Mouse (Mus musculus): ENCODE measurements around the gene Ppl. TPM values are rescaled to one million over a fixed set of nuclear protein-coding genes. Genes with fewer than 3 reads are reported as not detected.

The Ppl gene
- 0.06 and 0.11 TPM in 2 replicates for polyA plus RNA-seq (2021; fragmentation: Nextera tagmentation)
- long read RNA-seq, experiment 1, partial matches to known transcripts: 0 of 1 reads
- long read RNA-seq, experiment 1, other reads (novel, unspliced or antisense): 1 of 1 reads
- long read RNA-seq, experiment 2: 0 reads

DNA sequence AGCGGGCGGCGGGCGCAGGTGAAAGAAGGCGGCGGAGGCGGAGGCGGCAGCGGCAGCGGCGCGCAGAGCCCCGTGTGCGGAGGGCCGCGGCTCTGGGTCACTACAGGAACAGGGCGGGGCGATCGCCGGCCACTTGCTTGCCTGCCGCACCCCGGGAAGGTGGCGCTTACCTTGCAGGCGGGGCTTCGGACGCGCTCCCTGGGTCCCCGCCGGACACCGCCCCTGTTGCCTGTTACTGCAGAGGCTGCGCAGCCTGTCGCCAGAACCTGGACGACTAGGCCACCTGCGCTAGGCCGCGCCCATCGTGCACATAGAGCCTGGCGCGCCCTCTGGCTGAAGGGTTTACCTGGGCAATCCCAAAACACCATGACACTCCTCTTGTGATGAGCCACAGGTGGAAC lies at the start of gene Ppl:
Gene Ppl (minus strand): TSS at position 21 of the 401 bp plus-strand sequence.

DNA sequence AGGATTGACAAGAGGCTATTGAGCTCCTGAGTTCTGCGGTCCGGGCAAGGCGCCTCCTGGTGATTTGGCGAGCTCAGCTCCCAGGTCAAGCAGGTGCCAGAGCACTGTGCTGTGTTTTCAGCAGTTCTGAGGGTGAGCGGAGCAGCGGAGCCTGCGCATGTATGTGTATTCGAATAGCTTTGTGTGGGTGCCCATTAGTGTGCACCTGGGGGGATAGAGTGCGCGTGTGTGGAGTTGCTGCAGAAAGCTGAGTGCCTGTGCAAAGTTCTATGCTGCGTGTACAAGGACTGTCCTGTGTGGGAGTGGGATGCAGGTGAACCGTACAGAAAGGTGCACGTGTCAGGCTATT lies 14.8 kb upstream of the Ppl start, which contains the start of gene Sec14l5:
Gene Sec14l5 (plus strand): TSS at position 73 of the 349 bp plus-strand sequence.

DNA sequence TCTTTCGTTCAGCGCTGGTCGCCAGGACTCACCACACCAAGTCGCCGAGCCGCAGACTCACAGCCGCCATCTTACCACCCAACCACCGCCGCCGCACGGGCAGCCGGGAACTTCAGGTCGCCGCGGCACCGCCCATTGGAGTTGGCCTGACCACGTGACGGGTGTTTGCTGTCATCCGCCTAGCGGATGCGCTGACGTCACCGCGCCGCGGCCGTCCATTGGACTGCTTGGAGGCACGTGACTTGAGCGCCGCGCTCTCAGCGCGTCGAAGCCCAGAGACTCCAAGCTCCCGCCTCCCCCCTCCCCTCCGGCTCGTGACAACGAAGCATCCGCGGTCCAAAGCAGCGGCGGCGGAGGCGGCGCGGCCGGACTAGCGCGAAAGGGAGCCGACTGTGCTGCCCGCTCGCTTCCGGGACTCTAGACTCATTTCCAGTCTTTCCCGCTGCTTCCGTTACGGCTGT lies 82.4 kb downstream of the Ppl start, which contains the start of the genes Glyr1 and Ubn1:
Gene Glyr1 (minus strand): TSS at position 90 of the 461 bp plus-strand sequence.
Gene Ubn1 (plus strand): TSS at position 284 of the 461 bp plus-strand sequence.

Other genes starting within 250 kb of the Ppl start
- gene Mgrn1, start 246.2 kb downstream of the Ppl start, polyA plus RNA-seq (2021; fragmentation: Nextera tagmentation): 78.9 and 89.4 TPM in 2 replicates
- gene Nudt16l1, start 193.7 kb downstream of the Ppl start, polyA plus RNA-seq (2021; fragmentation: Nextera tagmentation): 86.5 and 107 TPM in 2 replicates
- 16.2 and 19.8 TPM in 2 replicates for gene Anks3, start 168.2 kb downstream of the Ppl start, polyA plus RNA-seq (2021; fragmentation: Nextera tagmentation)
- gene Sept12, start 134.6 kb downstream of the Ppl start, polyA plus RNA-seq (2021; fragmentation: Nextera tagmentation): not detected in 2 replicates
- gene Smim22, start 125.1 kb downstream of the Ppl start, polyA plus RNA-seq (2021; fragmentation: Nextera tagmentation): 0.89 and 1.0 TPM in 2 replicates
- gene Rogdi, start 118.9 kb downstream of the Ppl start, polyA plus RNA-seq (2021; fragmentation: Nextera tagmentation): 167 and 182 TPM in 2 replicates
- gene Glyr1, start 82.6 kb downstream of the Ppl start, polyA plus RNA-seq (2021; fragmentation: Nextera tagmentation): 69.1 and 69.7 TPM in 2 replicates
- 5.0 and 8.6 TPM in 2 replicates for gene Ubn1, start 82.4 kb downstream of the Ppl start, polyA plus RNA-seq (2021; fragmentation: Nextera tagmentation)
- 0.70 and 0.94 TPM in 2 replicates for gene Sec14l5, start 14.7 kb upstream of the Ppl start, polyA plus RNA-seq (2021; fragmentation: Nextera tagmentation)
- 11.9 and 16.7 TPM in 2 replicates for gene Nagpa, start 71.6 kb upstream of the Ppl start, polyA plus RNA-seq (2021; fragmentation: Nextera tagmentation)
- gene AU021092, start 89.9 kb upstream of the Ppl start, polyA plus RNA-seq (2021; fragmentation: Nextera tagmentation): 1.5 and 2.8 TPM in 2 replicates
- gene Alg1, start 101.2 kb upstream of the Ppl start, polyA plus RNA-seq (2021; fragmentation: Nextera tagmentation): 33.8 and 39.6 TPM in 2 replicates
- 12.2 and 14.1 TPM in 2 replicates for gene Eef2kmt, start 123.6 kb upstream of the Ppl start, polyA plus RNA-seq (2021; fragmentation: Nextera tagmentation)